Mouse (Mus musculus) stomach, postnatal 0 days (tissue): ENCODE measurements around the gene Tmem108. TPM values are rescaled to one million over a fixed set of nuclear protein-coding genes. Genes with fewer than 3 reads are reported as not detected.
"Not testable (repeated sequence)": the region's sequence is repeated elsewhere in the genome, so short reads cannot be mapped to it uniquely, and the experiment has no call there.

Source experiments
- ATAC-seq: fragments of 200-750 bp; cut with Nextera tagmentation; 2 replicates; pipeline ENCODE4 v1.8.0; 2017; ENCODE audit not compliant: low FRiP score, low TSS enrichment
- DNase-seq: peaks from one replicate; pipeline ENCODE4 v3.0.0-alpha.2; 2016; ENCODE audit warnings: low spot score
- H3K27ac ChIP-seq: fragments of 300-500 bp; sonication (generic); replicated peaks from 2 replicates; pipeline ENCODE4 v1.5.1; 2014; ENCODE audit warnings: mild to moderate bottlenecking, control low read depth
- H3K27me3 ChIP-seq: fragments of 300-500 bp; sonication (generic); 2 replicates; pipeline ENCODE4 v1.6.1; 2014; ENCODE audit warnings: low read length; ENCODE audit not compliant: control insufficient read depth, insufficient read depth
- H3K36me3 ChIP-seq: fragments of 300-500 bp; sonication (generic); 2 replicates; pipeline ENCODE4 v1.6.1; 2014; ENCODE audit warnings: low read length, mixed read lengths; ENCODE audit not compliant: control insufficient read depth, insufficient read depth
- H3K4me1 ChIP-seq: fragments of 300-500 bp; sonication (generic); replicated peaks from 2 replicates; pipeline ENCODE4 v1.6.1; 2014; ENCODE audit warnings: antibody characterized with exemption; ENCODE audit not compliant: control insufficient read depth, insufficient read depth
- H3K4me2 ChIP-seq: fragments of 300-500 bp; sonication (generic); replicated peaks from 2 replicates; pipeline ENCODE4 v1.6.1; 2014; ENCODE audit warnings: low read depth, mild to moderate bottlenecking, control low read depth, moderate library complexity
- H3K4me3 ChIP-seq: fragments of 300-500 bp; sonication (generic); 2 replicates; pipeline ENCODE4 v1.5.1; 2014; ENCODE audit warnings: low read depth, low read length, control low read depth
- H3K9ac ChIP-seq: fragments of 300-500 bp; sonication (generic); 2 replicates; pipeline ENCODE4 v1.6.1; 2014; ENCODE audit warnings: mild to moderate bottlenecking, low read length, control low read depth, mixed read lengths
- H3K9me3 ChIP-seq: fragments of 300-500 bp; sonication (generic); 2 replicates; pipeline ENCODE4 v1.6.1; 2016; ENCODE audit warnings: low read length; ENCODE audit not compliant: control insufficient read depth
- CTCF ChIP-seq: IDR thresholded peaks from 2 replicates; pipeline ENCODE4 v1.5.1; 2016; ENCODE audit warnings: antibody characterized with exemption, low read depth, mild to moderate bottlenecking, moderate library complexity
- EP300 ChIP-seq: optimal IDR thresholded peaks from 2 replicates; pipeline ENCODE3; 2016; ENCODE audit warnings: antibody characterized with exemption
- WGBS: fragments of 180-500 bp; shearing (Covaris S2); extraction: QIAGEN DNeasy Blood & Tissue Kit; methylation state at CpG from one replicate; pipeline ENCODE4 v1.1.7; 2014; 5-methylcytosine and 5-hydroxymethylcytosine counted together
- polyA plus RNA-seq: library from polyadenylated mRNA; unstranded; fragments of >200 nt; fragmentation: Nextera tagmentation; extraction: Ambion mirVana; gene quantifications from 2 replicates; pipeline ENCODE4 v1.2.1, GENCODE M21; 2015

Gene Tmem108
- polyA plus RNA-seq, 1 experiment from 2014 or later: 4.2 TPM

- H3K4me1 ChIP-seq: no peaks in the 10 kb centered on the region
- H3K36me3 ChIP-seq: no peaks in the 10 kb centered on the region
- H3K27ac ChIP-seq: no peak overlapping the region
- H3K27me3 ChIP-seq: no peaks in the 10 kb centered on the region
- H3K4me3 ChIP-seq: no peak overlapping the region
- TF ChIP-seq CTCF (no peak), EP300 (no peak)
- H3K4me2 ChIP-seq: no peak overlapping the region
- DNase-seq: no peak
- WGBS: 73% methylated on average over 7 of the region's 7 CpGs
- no peak for ATAC-seq
- no peaks in the 10 kb centered on the region for H3K9me3 ChIP-seq
- no peak overlapping the region for H3K9ac ChIP-seq
These were observed 83.0 kb downstream of the Tmem108 start for GRCm38 (mm10) chr9:103678531-103679060.

DNA sequence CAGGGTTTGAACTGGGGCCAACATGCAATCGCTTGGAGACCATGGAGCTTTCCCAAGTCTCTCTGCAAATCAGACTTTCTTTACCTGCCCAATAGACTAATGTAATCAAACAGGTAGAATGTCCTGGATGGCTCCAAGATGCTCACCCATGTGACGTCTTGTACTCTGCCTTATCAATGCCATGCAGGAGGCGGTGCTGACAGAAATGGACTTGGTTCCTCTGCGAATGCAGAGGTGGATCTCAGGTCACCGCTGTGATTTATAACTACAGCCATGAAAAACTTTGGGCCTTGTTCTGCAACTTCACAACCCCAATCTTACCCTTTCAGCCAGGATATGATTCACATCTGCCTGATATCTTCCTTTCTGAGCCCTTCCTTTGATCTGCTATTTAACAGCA lies 83.8 kb downstream of the Tmem108 start:
- ATAC-seq: no peak
- H3K9ac ChIP-seq: no peak overlapping the region
- no peaks in the 10 kb centered on the region for H3K36me3 ChIP-seq
- WGBS: 73% methylated on average over 5 of the region's 5 CpGs
- TF ChIP-seq CTCF (no peak), EP300 (no peak)
- no peak overlapping the region for H3K4me3 ChIP-seq
- no peaks in the 10 kb centered on the region for H3K27me3 ChIP-seq
- DNase-seq: no peak
- no peak overlapping the region for H3K4me2 ChIP-seq
- no peaks in the 10 kb centered on the region for H3K4me1 ChIP-seq
- no peaks in the 10 kb centered on the region for H3K9me3 ChIP-seq
- H3K27ac ChIP-seq: no peak overlapping the region

DNA sequence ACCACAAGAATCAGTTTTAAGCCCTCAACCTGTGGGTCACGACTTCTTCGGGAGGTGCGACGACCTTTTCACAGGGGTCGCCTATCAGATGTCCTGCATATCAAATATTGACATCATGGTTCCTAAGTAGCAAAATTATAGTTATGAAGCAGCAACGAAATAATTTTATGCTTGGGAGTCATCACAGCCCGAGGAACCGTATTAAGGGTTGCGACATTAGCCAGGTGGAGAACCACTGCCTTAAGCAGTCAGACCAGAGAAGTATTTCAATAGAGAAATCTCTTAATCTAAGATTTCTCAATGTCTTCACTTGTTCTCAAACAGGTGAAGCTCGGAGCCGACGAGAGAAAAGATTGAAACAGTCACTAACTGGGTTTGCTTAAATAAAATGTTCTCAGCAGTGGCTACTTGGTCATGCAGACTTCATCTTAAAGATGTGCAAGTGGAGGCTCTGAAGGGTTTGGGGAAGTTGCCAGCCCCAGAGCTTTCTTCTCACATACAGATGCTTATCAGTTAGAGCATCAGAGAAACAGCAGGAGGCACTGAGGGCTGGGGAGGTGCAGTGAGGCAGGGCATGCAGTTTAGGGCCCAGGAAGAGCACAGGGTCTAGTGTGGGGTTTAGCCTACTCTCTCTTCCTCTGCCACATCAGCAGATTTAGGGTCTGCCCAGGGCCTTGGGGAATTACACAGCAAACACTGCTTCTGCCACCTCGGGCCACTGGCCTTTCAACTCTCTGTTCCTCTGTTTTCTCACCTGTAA lies 85.7 kb downstream of the Tmem108 start:
- ATAC-seq (no peak), DNase-seq (no peak)
- H3K27me3 ChIP-seq: no peaks in the 10 kb centered on the region
- H3K9me3 ChIP-seq: no peaks in the 10 kb centered on the region
- WGBS: 76% methylated on average over 13 of the region's 13 CpGs
- no peak overlapping the region for H3K4me3 ChIP-seq
- H3K9ac ChIP-seq: no peak overlapping the region
- TF ChIP-seq EP300 (no peak), CTCF (no peak)
- no peaks in the 10 kb centered on the region for H3K36me3 ChIP-seq
- H3K4me1 ChIP-seq: no peaks in the 10 kb centered on the region
- no peak overlapping the region for H3K4me2 ChIP-seq
- H3K27ac ChIP-seq: no peak overlapping the region

GRCm38 (mm10) chr9:103672881-103673280 lies 88.8 kb downstream of the Tmem108 start:
- no peaks in the 10 kb centered on the region for H3K9me3 ChIP-seq
- ATAC-seq (no peak), DNase-seq (no peak)
- no peaks in the 10 kb centered on the region for H3K36me3 ChIP-seq
- 63% methylated on average over 4 of the region's 4 CpGs for WGBS
- H3K4me2 ChIP-seq: no peak overlapping the region
- no peak overlapping the region for H3K27ac ChIP-seq
- H3K9ac ChIP-seq: no peak overlapping the region
- H3K4me3 ChIP-seq: no peak overlapping the region
- TF ChIP-seq EP300 (no peak), CTCF (no peak)
- no peaks in the 10 kb centered on the region for H3K4me1 ChIP-seq
- H3K27me3 ChIP-seq: no peaks in the 10 kb centered on the region

- H3K4me3 ChIP-seq, H3K9ac ChIP-seq, H3K4me1 ChIP-seq, H3K27me3 ChIP-seq, H3K9me3 ChIP-seq, DNase-seq, H3K36me3 ChIP-seq, ATAC-seq, H3K4me2 ChIP-seq, H3K27ac ChIP-seq: not testable (repeated sequence)
- WGBS: 95% methylated on average over 8 of the region's 8 CpGs
These were observed 91.0 kb downstream of the Tmem108 start for GRCm38 (mm10) chr9:103670592-103671113.

GRCm38 (mm10) chr9:103668830-103669229 lies 92.8 kb downstream of the Tmem108 start:
- H3K9ac ChIP-seq: no peak overlapping the region
- no peaks in the 10 kb centered on the region for H3K27me3 ChIP-seq
- H3K4me3 ChIP-seq: no peak overlapping the region
- H3K36me3 ChIP-seq: no peaks in the 10 kb centered on the region
- ATAC-seq: no peak
- H3K4me2 ChIP-seq: no peak overlapping the region
- no peaks in the 10 kb centered on the region for H3K4me1 ChIP-seq
- TF ChIP-seq EP300: no peak
- no peak for TF ChIP-seq CTCF
- WGBS: 90% methylated on average over 6 of the region's 6 CpGs
- H3K9me3 ChIP-seq: no peaks in the 10 kb centered on the region
- H3K27ac ChIP-seq: no peak overlapping the region
- DNase-seq: no peak
